Mouse (Mus musculus) MEL (cell line): ENCODE results near the gene Olfr1226. TPM values are rescaled to one million over a fixed set of nuclear protein-coding genes. Genes with fewer than 3 reads are reported as not detected.
"Not testable (repeated sequence)": the region's sequence is repeated elsewhere in the genome, so short reads cannot be mapped to it uniquely, and the experiment has no call there.

Experiments
- DNase-seq: peaks from one replicate; pipeline ENCODE4 v3.0.0; 2011; ENCODE audit warnings: low read depth, low spot score
- H3K27ac ChIP-seq: 2 replicates; pipeline ENCODE4 v1.5.1; 2012; ENCODE audit warnings: low read depth, mild to moderate bottlenecking, control low read depth, low read length, moderate library complexity; ENCODE audit not compliant: control insufficient read depth
- H3K27me3 ChIP-seq, 2 experiments: fragments of 150-350 bp in 1 of 2; sonication (generic) in 1 of 2; 2 replicates each; pipeline ENCODE4 v1.6.1; 2012; ENCODE audit warnings: low read length in 2 of 2, mild to moderate bottlenecking in 2 of 2, improper control_type of control experiment in 1 of 2, moderate library complexity in 1 of 2; ENCODE audit not compliant: insufficient read depth in 2 of 2, control insufficient read depth in 1 of 2
- H3K36me3 ChIP-seq, 2 experiments: 2 replicates each; pipeline ENCODE4 v1.6.1; 2012 to 2014; ENCODE audit warnings: low read length in 2 of 2, improper control_type of control experiment in 1 of 2, inconsistent platforms in 1 of 2, mild to moderate bottlenecking in 1 of 2; ENCODE audit not compliant: insufficient read depth in 2 of 2, control insufficient read depth in 1 of 2
- H3K4me1 ChIP-seq, 2 experiments: fragments of 150-350 bp in 1 of 2; sonication (generic) in 1 of 2; 2 replicates each; pipeline ENCODE4 v1.6.1; 2012; ENCODE audit warnings: low read length in 2 of 2, improper control_type of control experiment in 1 of 2, mild to moderate bottlenecking in 1 of 2; ENCODE audit not compliant: insufficient read depth in 2 of 2, control insufficient read depth in 1 of 2
- H3K4me3 ChIP-seq, 2 experiments: fragments of 150-350 bp in 1 of 2; sonication (generic) in 1 of 2; 2 replicates each; pipeline ENCODE4 v1.5.1; 2012; ENCODE audit warnings: low read depth in 2 of 2, low read length in 2 of 2, mild to moderate bottlenecking in 2 of 2, moderate library complexity in 2 of 2, control low read depth in 1 of 2, improper control_type of control experiment in 1 of 2; ENCODE audit not compliant: control insufficient read depth in 1 of 2, insufficient read depth in 1 of 2
- H3K79me2 ChIP-seq: 2 replicates; pipeline ENCODE4 v1.6.1; 2012; ENCODE audit warnings: mild to moderate bottlenecking, low read length, moderate library complexity; ENCODE audit not compliant: control insufficient read depth, poor library complexity, insufficient read depth
- H3K9ac ChIP-seq: 2 replicates; pipeline ENCODE4 v1.6.1; 2012; ENCODE audit warnings: low read depth, mild to moderate bottlenecking, control low read depth, low read length, moderate library complexity; ENCODE audit not compliant: control insufficient read depth, poor library complexity, severe bottlenecking
- H3K9me3 ChIP-seq: fragments of 150-350 bp; sonication (generic); replicated peaks from 2 replicates; pipeline ENCODE4 v1.6.1; 2012; ENCODE audit warnings: mild to moderate bottlenecking, low read length, improper control_type of control experiment, moderate library complexity; ENCODE audit not compliant: insufficient read depth
- EP300 ChIP-seq, 2 experiments: IDR thresholded peaks; 2 replicates each; pipeline ENCODE4 v1.6.1; 2011; ENCODE audit warnings: improper control_type of control experiment in 2 of 2, low read length in 2 of 2, low read depth in 1 of 2, mild to moderate bottlenecking in 1 of 2
- GATA1 ChIP-seq: IDR thresholded peaks from 2 replicates; pipeline ENCODE4 v1.6.1; 2011; ENCODE audit warnings: low read depth, low read length, improper control_type of control experiment
- MAX ChIP-seq: IDR thresholded peaks from 2 replicates; pipeline ENCODE4 v1.6.1; 2011; ENCODE audit warnings: low read length, improper control_type of control experiment
- NRF1 ChIP-seq: IDR thresholded peaks from 2 replicates; pipeline ENCODE4 v1.6.1; 2014; ENCODE audit warnings: low read depth, mild to moderate bottlenecking, inconsistent platforms, low read length, improper control_type of control experiment, moderate library complexity; ENCODE audit not compliant: poor library complexity, insufficient read depth, severe bottlenecking
- RCOR1 ChIP-seq: IDR thresholded peaks from 2 replicates; pipeline ENCODE4 v1.6.1; 2012; ENCODE audit warnings: low read depth, mild to moderate bottlenecking, inconsistent platforms, low read length, improper control_type of control experiment
- TCF12 ChIP-seq: IDR thresholded peaks from 2 replicates; pipeline ENCODE4 v1.6.1; 2014; ENCODE audit warnings: low read depth, mild to moderate bottlenecking, inconsistent platforms, low read length, improper control_type of control experiment, moderate library complexity
- polyA plus RNA-seq, 2 experiments: library from polyadenylated mRNA; stranded (reverse) in 1 of 2; unstranded in 1 of 2; fragments of >175 nt in 1 of 2; fragments of >200 nt in 1 of 2; gene quantifications; 2 replicates each; pipeline versions ENCODE4 v1.2.1 to v1.2.4; 2012; ENCODE audit warnings: low replicate concordance in 2 of 2, low read depth in 1 of 2; ENCODE audit not compliant: insufficient read length in 2 of 2, insufficient read depth in 1 of 2, missing spikeins in 1 of 2
- total RNA-seq: library from RNA; depleted of rRNA; stranded (reverse); fragments of 300-350 nt; gene quantifications from 2 replicates; pipeline ENCODE4 v1.2.3, GENCODE M21; 2012; rRNA removed

The Olfr1226 gene
- total and polyA plus RNA-seq, 3 experiments = not detected

DNA sequence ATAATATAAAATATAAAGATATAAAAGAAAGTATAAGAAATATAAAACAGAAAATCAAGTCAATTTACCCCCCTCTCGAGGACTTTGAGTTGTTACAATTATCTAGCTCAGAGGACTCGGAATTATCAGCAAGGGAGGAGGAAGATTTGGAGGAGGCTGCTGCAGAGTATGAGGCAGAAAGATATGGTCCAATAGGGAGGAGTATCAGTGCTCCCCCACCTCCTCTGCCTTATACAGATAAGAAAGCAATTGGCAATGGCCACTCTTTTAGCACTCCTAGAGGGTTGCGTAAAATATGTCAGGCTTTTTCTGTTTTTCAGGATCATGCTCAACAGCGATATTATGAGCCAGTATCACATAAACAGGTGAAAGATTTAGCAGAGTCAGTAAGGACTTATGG lies 35.1 kb downstream of the Olfr1226 start:
- H3K4me3 ChIP-seq, H3K36me3 ChIP-seq, H3K4me1 ChIP-seq, H3K27ac ChIP-seq, H3K9ac ChIP-seq: not testable (repeated sequence)
- peak; percentile 58 for TF ChIP-seq GATA1
- 0 out of 2 replicates have a peak, but pooled peaks have one; percentile 13 for TF ChIP-seq RCOR1
- peak; percentile 33 to 56; a peak in 1 of 4 replicates for TF ChIP-seq EP300 (IDR thresholded peaks at IDR 0.05; ENCODE audit: low read depth in 1 of 2, low read length in 2 of 2)
- peak; percentile 74; the same call in 1 of the 2 replicates for TF ChIP-seq TCF12
- TF ChIP-seq, all 39 proteins: peak for 4; not testable (repeated sequence) for 35
- not testable (repeated sequence) for H3K27me3 ChIP-seq, H3K9me3 ChIP-seq, H3K79me2 ChIP-seq
- DNase-seq = peak; percentile 16

DNA sequence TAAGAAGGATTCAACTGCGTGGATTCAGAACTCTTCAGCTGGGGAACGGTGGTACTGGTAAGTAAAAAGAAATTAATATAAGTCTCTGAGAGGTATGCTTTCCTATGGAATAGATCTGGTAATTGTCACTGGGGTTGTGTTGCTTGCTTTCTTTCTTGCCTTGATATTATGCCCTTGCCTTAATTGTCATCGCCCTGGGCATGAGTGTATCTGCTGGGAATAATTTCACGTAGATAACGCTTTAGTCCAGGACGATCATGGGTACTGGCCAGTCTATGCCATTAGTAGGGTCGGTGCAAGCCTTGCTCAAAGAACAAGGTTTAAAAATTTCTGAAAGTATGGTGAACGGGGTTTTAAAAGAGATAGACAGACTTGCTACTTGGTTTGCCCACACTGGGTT lies 35.9 kb downstream of the Olfr1226 start, which contains the start of gene Olfr1224-ps1:
Olfr1224-ps1 (minus strand) TSS at position 101 of the 400 bp plus-strand sequence.
- H3K4me1 ChIP-seq, H3K4me3 ChIP-seq, H3K79me2 ChIP-seq, H3K27ac ChIP-seq, H3K27me3 ChIP-seq, H3K9me3 ChIP-seq, DNase-seq, H3K9ac ChIP-seq, H3K36me3 ChIP-seq: not testable (repeated sequence)

DNA sequence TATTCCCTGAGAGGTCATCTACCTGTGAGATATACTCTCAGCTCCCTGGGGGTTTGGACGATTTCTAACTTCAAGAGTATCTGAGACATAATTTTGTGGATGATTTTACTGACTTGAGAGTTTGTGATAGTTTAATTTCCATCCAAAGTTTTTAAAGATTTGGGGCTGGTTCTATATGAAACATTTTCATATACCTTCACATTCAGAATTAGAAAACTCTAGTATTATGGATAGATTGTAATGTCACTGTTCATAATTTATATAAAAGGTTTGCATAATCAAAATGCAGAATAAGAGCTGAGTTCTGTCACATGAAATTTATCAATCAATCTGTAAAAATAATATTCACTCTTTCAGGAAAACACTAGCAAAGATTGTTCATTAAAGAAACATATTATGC lies 48.4 kb downstream of the Olfr1226 start, which contains the start of gene Olfr1223:
Olfr1223 (minus strand) TSS at position 101 of the 400 bp plus-strand sequence.
- Histone ChIP-seq H3K9me3 (no peaks in the 10 kb centered on the region), H3K27me3 (no peaks in the 10 kb centered on the region)

More for the DNA sequence above, 48.4 kb downstream of the Olfr1226 start, which contains the start of gene Olfr1223:
- no peak for DNase-seq
- TF ChIP-seq NRF1 (no peak), MAX (no peak)
- Histone ChIP-seq H3K9ac (no peak within 1 kb of the TSS), H3K36me3 (no peaks in the 10 kb centered on the region), H3K4me3 (no peak within 1 kb of the TSS), H3K27ac (no peak within 1 kb of the TSS), H3K79me2 (no peaks in the 10 kb centered on the region), H3K4me1 (no peaks in the 10 kb centered on the region)

Other genes starting within 250 kb of the Olfr1226 start
- not detected in 2 replicates for gene Olfr1212, start 246.1 kb downstream of the Olfr1226 start, total RNA-seq
- gene Olfr1212, start 246.1 kb downstream of the Olfr1226 start, polyA plus RNA-seq = not detected
- not detected in 2 replicates for gene Gm13762, start 219.8 kb downstream of the Olfr1226 start, total RNA-seq
- not detected for gene Gm13762, start 219.8 kb downstream of the Olfr1226 start, polyA plus RNA-seq
- not detected in 2 replicates for gene Olfr1214, start 207.4 kb downstream of the Olfr1226 start, total RNA-seq
- not detected for gene Olfr1214, start 207.4 kb downstream of the Olfr1226 start, polyA plus RNA-seq
- gene Olfr1215, start 193.1 kb downstream of the Olfr1226 start, total RNA-seq = not detected in 2 replicates
- not detected for gene Olfr1215, start 193.1 kb downstream of the Olfr1226 start, polyA plus RNA-seq
- gene Olfr1216, start 181.7 kb downstream of the Olfr1226 start, total RNA-seq = not detected in 2 replicates
- gene Olfr1216, start 181.7 kb downstream of the Olfr1226 start, polyA plus RNA-seq = not detected
- not detected in 2 replicates for gene Olfr1217, start 168.0 kb downstream of the Olfr1226 start, total RNA-seq
- gene Olfr1217, start 168.0 kb downstream of the Olfr1226 start, polyA plus RNA-seq = under 1 TPM in 1 of 2 experiments, not detected in 1; 0.03 TPM
- gene Olfr1218, start 138.9 kb downstream of the Olfr1226 start, total RNA-seq = not detected in 2 replicates
- gene Olfr1218, start 138.9 kb downstream of the Olfr1226 start, polyA plus RNA-seq = not detected
- gene Olfr1219, start 116.5 kb downstream of the Olfr1226 start, total RNA-seq = not detected in 2 replicates
- not detected for gene Olfr1219, start 116.5 kb downstream of the Olfr1226 start, polyA plus RNA-seq
- not detected in 2 replicates for gene Olfr1220, start 93.2 kb downstream of the Olfr1226 start, total RNA-seq
- not detected for gene Olfr1220, start 93.2 kb downstream of the Olfr1226 start, polyA plus RNA-seq
- gene Olfr1221, start 82.8 kb downstream of the Olfr1226 start, total RNA-seq = not detected in 2 replicates
- not detected for gene Olfr1221, start 82.8 kb downstream of the Olfr1226 start, polyA plus RNA-seq
- not detected in 2 replicates for gene Olfr1222, start 67.0 kb downstream of the Olfr1226 start, total RNA-seq
- not detected for gene Olfr1222, start 67.0 kb downstream of the Olfr1226 start, polyA plus RNA-seq
- not detected in 2 replicates for gene Olfr1223, start 48.5 kb downstream of the Olfr1226 start, total RNA-seq
- not detected for gene Olfr1223, start 48.5 kb downstream of the Olfr1226 start, polyA plus RNA-seq
- gene Olfr1224-ps1, start 36.0 kb downstream of the Olfr1226 start, total RNA-seq = not detected in 2 replicates
- gene Olfr1224-ps1, start 36.0 kb downstream of the Olfr1226 start, polyA plus RNA-seq = not detected
- not detected in 2 replicates for gene Olfr1225, start 25.4 kb downstream of the Olfr1226 start, total RNA-seq
- not detected for gene Olfr1225, start 25.4 kb downstream of the Olfr1226 start, polyA plus RNA-seq
- not detected in 2 replicates for gene Olfr1228, start 54.0 kb upstream of the Olfr1226 start, total RNA-seq
- not detected for gene Olfr1228, start 54.0 kb upstream of the Olfr1226 start, polyA plus RNA-seq
- not detected in 2 replicates for gene Olfr1229, start 88.0 kb upstream of the Olfr1226 start, total RNA-seq
- not detected for gene Olfr1229, start 88.0 kb upstream of the Olfr1226 start, polyA plus RNA-seq
- gene Olfr1230, start 97.2 kb upstream of the Olfr1226 start, total RNA-seq = not detected in 2 replicates
- not detected for gene Olfr1230, start 97.2 kb upstream of the Olfr1226 start, polyA plus RNA-seq
- gene Olfr1231, start 107.0 kb upstream of the Olfr1226 start, total RNA-seq = not detected in 2 replicates
- gene Olfr1231, start 107.0 kb upstream of the Olfr1226 start, polyA plus RNA-seq = not detected
- not detected in 2 replicates for gene Olfr1232, start 129.6 kb upstream of the Olfr1226 start, total RNA-seq
- gene Olfr1232, start 129.6 kb upstream of the Olfr1226 start, polyA plus RNA-seq = not detected
- gene Olfr1233, start 142.3 kb upstream of the Olfr1226 start, total RNA-seq = not detected in 2 replicates
- gene Olfr1233, start 142.3 kb upstream of the Olfr1226 start, polyA plus RNA-seq = not detected
- gene Olfr1234, start 164.8 kb upstream of the Olfr1226 start, total RNA-seq = not detected in 2 replicates
- not detected for gene Olfr1234, start 164.8 kb upstream of the Olfr1226 start, polyA plus RNA-seq
- not detected in 2 replicates for gene Olfr1238, start 209.6 kb upstream of the Olfr1226 start, total RNA-seq
- under 1 TPM in 1 of 2 experiments, not detected in 1; 0.01 TPM for gene Olfr1238, start 209.6 kb upstream of the Olfr1226 start, polyA plus RNA-seq
- not detected in 2 replicates for gene Olfr1239, start 220.4 kb upstream of the Olfr1226 start, total RNA-seq
- not detected for gene Olfr1239, start 220.4 kb upstream of the Olfr1226 start, polyA plus RNA-seq
- gene Olfr1240, start 243.0 kb upstream of the Olfr1226 start, total RNA-seq = not detected in 2 replicates
- gene Olfr1240, start 243.0 kb upstream of the Olfr1226 start, polyA plus RNA-seq = not detected